Comparison of ENCODE assay signal across 8 mouse cellular contexts in genomic region chr1:106425128-106425936, GRCm38 (mm10).
DNase-seq lines count a peak whose midpoint lies in the region; ATAC-seq and TF ChIP-seq lines count a peak whose summit lies in the region.

No protein-coding gene starts in this region.

- no peak overlapping the region for H3K27ac ChIP-seq in heart, postnatal 0 days (ENCODE audit: low read depth)
- no peak overlapping the region for H3K27ac ChIP-seq in cortical plate, adult 2 months (ENCODE audit: insufficient read depth, low read length)
- no peak overlapping the region for H3K27ac ChIP-seq in intestine, embryonic 15.5 days
- no peak overlapping the region for H3K27ac ChIP-seq in midbrain, postnatal 0 days (ENCODE audit: low read depth, low read length)

- H3K36me3 ChIP-seq in heart, postnatal 0 days (replicated peaks; ENCODE audit: control insufficient read depth, insufficient read depth, low read length): no peaks in the 10 kb centered on the region
- no peaks in the 10 kb centered on the region for H3K36me3 ChIP-seq in intestine, embryonic 15.5 days
- H3K36me3 ChIP-seq in midbrain, postnatal 0 days (ENCODE audit: insufficient read depth, low read length): no peaks in the 10 kb centered on the region

- DNase-seq in heart, postnatal 0 days (ENCODE audit: low spot score): peak; percentile 46
- no peak for DNase-seq in heart, postnatal 25 days (ENCODE audit: low spot score)
- peak; percentile 29 for DNase-seq in urinary bladder, postnatal 25 days (ENCODE audit: low spot score)
- DNase-seq in urinary bladder, postnatal 4 days (ENCODE audit: low spot score in 2 of 2): no peak
- DNase-seq in midbrain, postnatal 0 days (ENCODE audit: low spot score): peak; percentile 74
- DNase-seq in testis, postnatal 10 days (ENCODE audit: low spot score): no peak

- H3K9ac ChIP-seq in heart, postnatal 0 days (replicated peaks; ENCODE audit: low read depth, low read length): no peak overlapping the region
- no peak overlapping the region for H3K9ac ChIP-seq in intestine, embryonic 15.5 days
- no peak overlapping the region for H3K9ac ChIP-seq in midbrain, postnatal 0 days (replicated peaks; ENCODE audit: low read length, poor library complexity, severe bottlenecking)

- no peak for ATAC-seq in heart, postnatal 0 days (ENCODE audit: insufficient read depth, low read depth)
- ATAC-seq in intestine, embryonic 15.5 days: peak; percentile 50; the same call in 1 of the 2 replicates
- ATAC-seq in midbrain, postnatal 0 days (ENCODE audit: low FRiP score): peak; percentile 48; the same call in 1 of the 2 replicates

- no peak for TF ChIP-seq POLR2A in cortical plate, adult 2 months (IDR thresholded peaks at IDR 0.05; ENCODE audit: extremely low read depth, insufficient read depth, low read length)

- H3K27me3 ChIP-seq in heart, postnatal 0 days (ENCODE audit: control insufficient read depth, insufficient read depth, low read length): no peaks in the 10 kb centered on the region
- H3K27me3 ChIP-seq in intestine, embryonic 15.5 days (replicated peaks): no peaks in the 10 kb centered on the region
- no peaks in the 10 kb centered on the region for H3K27me3 ChIP-seq in midbrain, postnatal 0 days (ENCODE audit: insufficient read depth, low read length)

- intact Hi-C loops in heart, postnatal 25 days (cut with DNase I): loop anchor here (1.0 to 5.0 kb wide), 5 partner anchors 87 to 457 kb away; no protein-coding TSS in a partner anchor

- H3K4me2 ChIP-seq in heart, postnatal 0 days (ENCODE audit: low read depth, low read length): peak overlapping the region; percentile 28; the same call in 1 of the 2 replicates
- H3K4me2 ChIP-seq in intestine, embryonic 15.5 days (replicated peaks): no peak overlapping the region
- no peak overlapping the region for H3K4me2 ChIP-seq in midbrain, postnatal 0 days (ENCODE audit: low read depth, low read length, poor library complexity, severe bottlenecking)

- H3K4me3 ChIP-seq in heart, postnatal 0 days (ENCODE audit: low read depth, low read length): no peak overlapping the region
- no peak overlapping the region for H3K4me3 ChIP-seq in cortical plate, adult 2 months (ENCODE audit: insufficient read depth, low read length)
- H3K4me3 ChIP-seq in intestine, embryonic 15.5 days (replicated peaks): no peak overlapping the region
- no peak overlapping the region for H3K4me3 ChIP-seq in midbrain, postnatal 0 days (ENCODE audit: low read depth, low read length)

- no peak for TF ChIP-seq EP300 in heart, postnatal 0 days (IDR thresholded peaks at IDR 0.05; ENCODE audit: low read depth)

- peak; percentile 65 for TF ChIP-seq CTCF in heart, postnatal 0 days (IDR thresholded peaks at IDR 0.05; ENCODE audit: low read depth)
- peak; percentile 56; the same call in 1 of the 2 replicates for TF ChIP-seq CTCF in cortical plate, adult 2 months (IDR thresholded peaks at IDR 0.05; ENCODE audit: extremely low read depth, insufficient read depth, low read length)
- peak; percentile 82 for TF ChIP-seq CTCF in midbrain, postnatal 0 days (IDR thresholded peaks at IDR 0.05)

- 28% methylated on average over 9 of the region's 9 CpGs for WGBS in heart, postnatal 0 days
- WGBS in intestine, embryonic 15.5 days: 32% methylated on average over 9 of the region's 9 CpGs
- WGBS in midbrain, postnatal 0 days: 38% methylated on average over 9 of the region's 9 CpGs

- H3K4me1 ChIP-seq in heart, postnatal 0 days (ENCODE audit: control insufficient read depth, insufficient read depth): no peaks in the 10 kb centered on the region
- no peaks in the 10 kb centered on the region; the same call in 1 of the 2 replicates for H3K4me1 ChIP-seq in cortical plate, adult 2 months (ENCODE audit: control insufficient read depth, insufficient read depth, low read length)
- H3K4me1 ChIP-seq in intestine, embryonic 15.5 days (replicated peaks): no peaks in the 10 kb centered on the region
- H3K4me1 ChIP-seq in midbrain, postnatal 0 days (ENCODE audit: insufficient read depth, low read length): no peaks in the 10 kb centered on the region

- H3K9me3 ChIP-seq in heart, postnatal 0 days (replicated peaks; ENCODE audit: control insufficient read depth, low read length): no peaks in the 10 kb centered on the region
- H3K9me3 ChIP-seq in intestine, embryonic 15.5 days: no peaks in the 10 kb centered on the region
- H3K9me3 ChIP-seq in midbrain, postnatal 0 days (ENCODE audit: low read length): no peaks in the 10 kb centered on the region

Comparison
In these comparisons a context has a peak if more than half of its experiments do, and no peak if none do; other contexts are left out.
1. DNase-seq: peak in heart, postnatal 0 days (single experiment), urinary bladder, postnatal 25 days (single experiment) and midbrain, postnatal 0 days (single experiment); none in heart, postnatal 25 days (single experiment), urinary bladder, postnatal 4 days (0 of 2) and testis, postnatal 10 days (single experiment).
2. Peak in every context shown above with its lines, with median percentiles within 50 percentile points of each other: CTCF ChIP-seq.